Mouse (Mus musculus) left cerebral cortex, adult 11 months (tissue): ENCODE results near the gene Cpxm2.

Experiments
- DNase-seq: peaks from one replicate; pipeline ENCODE4 v3.0.0; 2022; ENCODE audit warnings: low spot score

Gene Cpxm2

DNA sequence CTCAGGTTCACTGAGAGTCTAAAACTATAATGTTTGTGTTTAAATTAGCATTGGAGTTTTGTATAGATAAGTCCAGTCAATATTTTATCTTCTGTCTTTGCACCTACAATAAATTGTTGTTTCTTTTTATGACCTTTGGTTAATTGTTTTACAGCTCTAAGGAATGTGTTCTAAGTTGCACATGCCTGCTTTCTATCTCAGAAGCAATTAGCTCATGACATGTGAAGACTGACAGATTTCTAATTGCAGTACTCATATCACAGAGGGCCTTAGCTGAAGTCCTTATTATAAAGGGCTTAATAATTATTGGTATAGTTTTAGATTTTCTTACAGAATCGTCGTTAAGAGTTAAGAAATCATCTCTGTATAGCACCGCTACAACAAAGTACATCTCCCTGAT lies 138.6 kb downstream of the Cpxm2 start:
- DNase-seq: no peak

DNA sequence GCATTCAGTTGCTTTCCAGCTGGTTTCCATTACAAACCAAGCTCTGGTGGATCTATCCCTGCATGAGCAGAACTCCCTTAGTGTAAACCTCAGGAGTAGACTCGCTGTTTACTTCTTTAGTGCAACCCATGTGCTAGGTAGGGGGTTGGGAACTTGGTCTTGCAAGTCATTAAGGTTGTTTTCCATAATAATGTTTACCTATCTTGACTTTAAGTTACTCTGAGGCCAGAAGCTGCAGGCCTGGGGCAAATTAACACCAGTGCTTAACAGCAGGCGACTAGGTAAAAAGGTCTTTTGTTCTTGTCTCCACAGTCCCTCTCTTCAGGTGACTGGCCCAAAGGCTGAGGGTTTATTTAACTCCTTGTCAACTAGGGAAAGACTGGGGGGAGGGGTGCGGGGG lies 139.3 kb downstream of the Cpxm2 start:
- no peak for DNase-seq

DNA sequence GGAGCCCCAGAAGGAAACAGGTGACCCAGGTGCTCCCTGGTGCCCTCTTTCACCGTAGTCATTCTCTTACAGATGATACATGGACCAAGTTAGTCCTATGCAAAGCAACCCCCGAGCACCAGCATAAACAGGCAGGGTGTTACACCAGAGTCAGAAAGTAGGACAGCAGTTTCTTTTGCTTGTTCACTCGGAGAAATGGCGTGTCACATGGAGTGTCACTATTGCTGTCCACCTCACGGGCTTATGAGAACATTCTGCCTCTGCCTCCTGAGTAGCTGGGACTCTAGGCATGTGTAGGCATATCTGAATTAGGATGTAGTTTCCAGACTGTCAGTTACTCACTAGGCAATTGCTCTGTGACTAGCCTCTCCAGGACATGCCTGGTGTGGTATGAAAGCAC lies 140.6 kb downstream of the Cpxm2 start:
- no peak for DNase-seq

DNA sequence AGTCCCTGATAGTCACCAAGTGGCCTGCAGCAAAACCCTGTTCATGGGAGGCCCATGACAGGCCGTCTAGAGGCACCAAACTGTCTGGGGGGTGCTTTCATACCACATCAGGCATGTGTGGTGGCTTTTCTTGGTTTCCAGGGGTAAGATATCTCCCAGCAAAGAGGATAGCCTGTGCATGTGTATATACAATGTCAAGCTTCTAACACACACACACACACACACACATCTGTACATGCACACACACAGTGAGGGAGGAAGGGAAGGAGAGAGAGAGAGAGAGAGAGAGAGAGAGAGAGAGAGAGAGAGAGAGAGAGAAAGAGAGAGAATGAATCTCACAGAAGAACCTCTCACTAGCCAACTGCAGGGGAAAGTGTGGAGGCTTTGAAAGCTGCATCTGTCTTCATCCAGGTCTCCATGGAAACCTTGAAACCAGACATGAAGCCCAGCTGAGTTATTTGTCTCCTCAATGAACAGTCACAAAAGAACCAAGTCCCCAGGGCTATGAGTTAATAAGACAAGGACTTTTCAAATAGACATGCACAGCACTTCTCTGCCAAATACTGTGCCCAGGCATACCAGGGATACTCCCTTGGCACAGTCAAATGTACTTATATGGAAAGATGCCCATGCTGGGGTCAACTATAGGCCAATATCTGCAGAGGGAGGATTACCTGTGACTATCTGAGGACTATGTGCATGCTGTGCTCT lies 141.4 kb downstream of the Cpxm2 start:
- no peak for DNase-seq

DNA sequence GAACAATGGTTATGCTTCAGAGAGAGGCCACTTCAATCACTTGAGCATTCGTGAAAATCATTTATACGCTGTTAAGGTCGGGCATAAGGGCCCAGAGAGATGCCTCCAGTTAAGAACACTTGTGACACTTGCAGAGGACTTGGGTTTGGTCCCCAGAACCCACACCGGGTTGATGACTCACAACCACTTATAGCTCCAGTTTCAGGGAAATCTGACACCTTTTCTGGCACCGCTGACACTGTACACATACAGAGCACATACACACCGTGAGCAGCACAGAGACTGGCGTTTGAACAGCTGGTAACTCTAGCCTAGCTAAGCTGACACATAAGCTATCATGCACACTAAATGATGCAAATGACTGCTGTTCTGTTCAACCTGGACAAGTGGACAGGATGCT lies 145.5 kb downstream of the Cpxm2 start:
- no peak for DNase-seq

DNA sequence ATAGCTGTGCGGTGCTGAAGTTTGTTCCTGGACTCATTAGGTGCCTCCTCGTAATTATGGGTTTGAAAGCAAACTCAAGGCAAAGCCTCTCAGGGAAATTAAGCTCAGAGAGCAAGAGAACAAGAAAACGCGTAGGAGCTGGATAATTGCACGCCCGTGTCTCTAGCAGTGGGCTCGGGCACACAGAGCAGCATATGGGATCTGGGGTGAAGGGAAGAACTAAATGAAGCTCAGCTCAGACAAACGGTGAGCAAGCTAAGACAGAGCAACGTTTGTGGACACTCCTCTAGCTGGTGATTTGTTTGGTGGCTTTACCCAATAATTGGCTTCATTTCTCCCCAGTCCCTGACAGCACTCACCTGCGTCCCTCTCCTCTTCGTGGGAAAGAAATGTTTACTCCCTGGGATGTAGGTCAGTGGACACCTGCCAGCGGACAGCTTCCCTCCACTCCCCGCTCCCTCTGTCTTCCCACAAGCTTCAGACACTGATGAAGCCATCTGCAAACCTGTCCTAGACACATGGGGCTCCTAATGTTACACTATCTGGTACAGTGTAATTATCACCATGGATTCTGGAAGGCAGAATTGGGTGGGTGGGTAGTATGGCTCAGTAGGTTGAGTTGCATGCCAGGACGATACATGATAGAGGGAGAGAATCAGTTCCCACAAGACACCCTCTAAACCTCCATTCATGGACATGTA lies 148.4 kb downstream of the Cpxm2 start:
- peak; percentile 15 for DNase-seq

DNA sequence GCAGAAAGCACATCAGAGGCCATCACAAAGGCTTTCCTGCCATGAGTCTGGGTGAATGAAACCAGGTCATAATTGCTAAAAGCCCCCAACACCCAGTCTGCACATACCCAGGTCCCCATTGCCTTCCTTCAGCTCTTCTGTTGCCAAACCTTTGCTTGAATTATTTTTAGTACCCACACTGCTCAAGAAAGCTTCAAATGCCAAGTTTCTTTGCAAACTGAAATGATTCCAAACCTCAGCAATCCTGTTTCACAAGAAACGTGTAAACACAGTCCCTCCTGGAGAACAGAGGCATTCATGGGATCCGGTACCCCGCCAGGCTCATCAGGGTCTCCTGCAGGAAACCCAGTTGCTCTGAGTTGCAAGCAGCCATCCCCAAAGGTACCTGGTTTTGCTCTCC lies 161.7 kb downstream of the Cpxm2 start:
- DNase-seq: no peak

DNA sequence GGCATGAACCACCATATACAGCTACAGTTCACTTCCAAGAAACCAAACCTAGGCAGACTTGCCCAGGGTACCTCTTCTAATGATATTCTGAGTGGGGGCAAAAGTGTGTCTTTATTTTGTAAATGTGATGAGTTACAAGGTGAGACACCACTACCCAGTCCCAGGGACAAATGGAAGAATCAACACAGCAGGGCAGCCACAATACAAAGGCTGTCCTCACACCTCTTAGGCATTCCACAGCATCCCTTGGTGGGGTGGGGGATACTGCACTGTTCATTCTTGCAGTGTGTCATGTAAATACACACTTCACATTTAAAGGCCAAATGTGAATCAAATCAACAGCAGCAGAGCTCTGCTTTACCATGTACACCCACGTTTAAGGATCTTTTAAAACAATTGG lies 162.3 kb downstream of the Cpxm2 start:
- DNase-seq: no peak

DNA sequence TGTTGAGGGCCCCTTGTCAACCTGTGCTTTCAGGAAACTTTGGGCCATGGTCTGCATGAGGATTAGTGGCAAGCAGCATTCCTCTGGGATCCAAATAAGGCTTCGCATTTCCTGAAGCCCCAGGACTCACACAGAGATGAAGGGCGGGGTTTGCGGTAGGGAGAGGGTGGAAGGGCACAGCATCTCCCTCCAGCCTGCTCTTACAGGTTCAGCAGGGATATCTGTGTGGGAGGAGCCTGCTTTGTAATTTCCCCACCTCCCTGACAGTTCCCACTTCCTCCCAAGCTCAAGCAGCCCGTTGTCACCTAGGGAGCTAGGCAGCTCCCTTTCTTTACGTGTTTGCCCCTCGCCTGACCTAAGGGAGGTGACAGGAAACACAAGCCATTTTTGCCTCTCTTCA lies 165.5 kb downstream of the Cpxm2 start:
- no peak for DNase-seq
